Mouse (Mus musculus) limb, embryonic 12.5 days (tissue): ENCODE results near the gene Maneal. TPM values are rescaled to one million over a fixed set of nuclear protein-coding genes. Genes with fewer than 3 reads are reported as not detected.

Experiments used
- ATAC-seq: fragments of 200-750 bp; cut with Nextera tagmentation; 2 replicates; pipeline ENCODE4 v1.8.0; 2017; ENCODE audit warnings: low read depth, moderate TSS enrichment; ENCODE audit not compliant: insufficient number of reproducible peaks, insufficient read depth, low FRiP score, low TSS enrichment
- H3K27ac ChIP-seq: fragments of 300-500 bp; sonication (generic); 2 replicates; pipeline ENCODE4 v1.5.1; 2016; ENCODE audit warnings: mild to moderate bottlenecking, moderate library complexity
- H3K27me3 ChIP-seq: fragments of 300-500 bp; sonication (generic); 2 replicates; pipeline ENCODE4 v1.6.1; 2016; ENCODE audit warnings: mild to moderate bottlenecking, moderate library complexity
- H3K36me3 ChIP-seq: fragments of 300-500 bp; sonication (generic); 2 replicates; pipeline ENCODE4 v1.6.1; 2016; ENCODE audit warnings: mild to moderate bottlenecking, moderate library complexity
- H3K4me1 ChIP-seq: fragments of 300-500 bp; sonication (generic); replicated peaks from 2 replicates; pipeline ENCODE4 v1.6.1; 2016
- H3K4me2 ChIP-seq: fragments of 300-500 bp; sonication (generic); 2 replicates; pipeline ENCODE4 v1.6.1; 2016; ENCODE audit warnings: mild to moderate bottlenecking, moderate library complexity
- H3K4me3 ChIP-seq: fragments of 300-500 bp; sonication (generic); replicated peaks from 2 replicates; pipeline ENCODE4 v1.5.1; 2016; ENCODE audit warnings: mild to moderate bottlenecking
- H3K9ac ChIP-seq: fragments of 300-500 bp; sonication (generic); replicated peaks from 2 replicates; pipeline ENCODE4 v1.6.1; 2016; ENCODE audit warnings: mild to moderate bottlenecking, moderate library complexity
- H3K9me3 ChIP-seq: fragments of 300-500 bp; sonication (generic); 2 replicates; pipeline ENCODE4 v1.6.1; 2016; ENCODE audit warnings: mild to moderate bottlenecking, moderate library complexity
- WGBS: fragments of 180-500 bp; shearing (Covaris S2); methylation state at CpG from one replicate; pipeline ENCODE4 v1.1.7; 2016; 5-methylcytosine and 5-hydroxymethylcytosine counted together
- polyA plus RNA-seq: library from polyadenylated mRNA; unstranded; fragments of >200 nt; fragmentation: Nextera tagmentation; extraction: Ambion mirVana; gene quantifications from 2 replicates; pipeline ENCODE4 v1.2.1, GENCODE M21; 2016

Gene Maneal
- polyA plus RNA-seq: 0.71 and 0.77 TPM in 2 replicates

- Histone ChIP-seq H3K36me3 (peaks cover 7% of the 10 kb centered on the region), H3K9ac (peak within 1 kb of the TSS; percentile 40; the same call in 1 of the 2 replicates), H3K4me2 (peak within 1 kb of the TSS; percentile 71), H3K9me3 (no peaks in the 10 kb centered on the region), H3K4me3 (peak within 1 kb of the TSS; percentile 51), H3K27me3 (peaks cover 54% of the 10 kb centered on the region), H3K4me1 (0 out of 2 replicates have a peak, but pooled peaks cover 8% of the 10 kb centered on the region), H3K27ac (no peak within 1 kb of the TSS)
- 3% methylated on average over 68 of the region's 77 CpGs for WGBS
- ATAC-seq: peak; percentile 58
These were observed at the start of gene Maneal for GRCm38 (mm10) chr4:124861283-124862188. Maneal (minus strand) TSS chr4:124862171.

GRCm38 (mm10) chr4:124905971-124906822 lies 44.2 kb upstream of the Maneal start:
- peak; percentile 72 for ATAC-seq
- Histone ChIP-seq H3K27me3 (peaks cover 41% of the 10 kb centered on the region), H3K27ac (no peak overlapping the region; the same call in 1 of the 2 replicates), H3K36me3 (no peaks in the 10 kb centered on the region), H3K4me3 (peak overlapping the region; percentile 25), H3K4me1 (peaks cover 12% of the 10 kb centered on the region), H3K9me3 (peaks cover 7% of the 10 kb centered on the region; the same call in 1 of the 2 replicates), H3K4me2 (peak overlapping the region; percentile 60), H3K9ac (peak overlapping the region; percentile 51)
- 8% methylated on average over 21 of the region's 21 CpGs for WGBS

- Histone ChIP-seq H3K4me3 (no peak overlapping the region), H3K36me3 (no peaks in the 10 kb centered on the region), H3K27me3 (peaks cover 43% of the 10 kb centered on the region), H3K4me1 (peaks cover 12% of the 10 kb centered on the region), H3K27ac (no peak overlapping the region), H3K9me3 (0 out of 2 replicates have a peak, but pooled peaks cover 4% of the 10 kb centered on the region), H3K4me2 (no peak overlapping the region), H3K9ac (no peak overlapping the region)
- WGBS: 77% methylated on average over 4 of the region's 4 CpGs
- no peak for ATAC-seq
These were observed 43.4 kb upstream of the Maneal start for GRCm38 (mm10) chr4:124905417-124905816.

GRCm38 (mm10) chr4:124899906-124900305 lies 37.9 kb upstream of the Maneal start:
- WGBS: 63% methylated on average over 5 of the region's 5 CpGs
- Histone ChIP-seq H3K27ac (no peak overlapping the region), H3K36me3 (no peaks in the 10 kb centered on the region), H3K4me3 (no peak overlapping the region), H3K9me3 (no peaks in the 10 kb centered on the region), H3K4me1 (peaks cover 2% of the 10 kb centered on the region; the same call in 1 of the 2 replicates), H3K27me3 (peaks cover 85% of the 10 kb centered on the region), H3K9ac (no peak overlapping the region), H3K4me2 (no peak overlapping the region)
- ATAC-seq: no peak

GRCm38 (mm10) chr4:124898428-124898827 lies 36.5 kb upstream of the Maneal start:
- WGBS: 71% methylated on average over 10 of the region's 10 CpGs
- no peak overlapping the region for H3K9ac ChIP-seq
- H3K4me2 ChIP-seq: no peak overlapping the region
- no peaks in the 10 kb centered on the region for H3K9me3 ChIP-seq
- peaks cover 88% of the 10 kb centered on the region for H3K27me3 ChIP-seq
- no peak overlapping the region for H3K27ac ChIP-seq
- ATAC-seq: no peak
- no peak overlapping the region for H3K4me3 ChIP-seq
- no peaks in the 10 kb centered on the region for H3K36me3 ChIP-seq
- peaks cover 11% of the 10 kb centered on the region for H3K4me1 ChIP-seq

- peaks cover 11% of the 10 kb centered on the region for H3K4me1 ChIP-seq
- 2% methylated on average over 83 of the region's 83 CpGs for WGBS
- H3K4me2 ChIP-seq: peak overlapping the region; percentile 72
- ATAC-seq: no peak
- peak overlapping the region; percentile 46 for H3K4me3 ChIP-seq
- H3K27ac ChIP-seq: no peak overlapping the region
- no peaks in the 10 kb centered on the region for H3K36me3 ChIP-seq
- no peaks in the 10 kb centered on the region for H3K9me3 ChIP-seq
- H3K9ac ChIP-seq: peak overlapping the region; percentile 47
- H3K27me3 ChIP-seq: peaks cover 97% of the 10 kb centered on the region
These were observed 32.8 kb upstream of the Maneal start for GRCm38 (mm10) chr4:124894508-124895428.

GRCm38 (mm10) chr4:124893769-124894168 lies 31.8 kb upstream of the Maneal start:
- 30% methylated on average over 6 of the region's 6 CpGs for WGBS
- no peaks in the 10 kb centered on the region for H3K36me3 ChIP-seq
- H3K9ac ChIP-seq: no peak overlapping the region
- H3K4me2 ChIP-seq: no peak overlapping the region
- no peak overlapping the region for H3K4me3 ChIP-seq
- ATAC-seq: no peak
- no peak overlapping the region for H3K27ac ChIP-seq
- peaks cover 11% of the 10 kb centered on the region for H3K4me1 ChIP-seq
- H3K27me3 ChIP-seq: peaks cover 97% of the 10 kb centered on the region
- H3K9me3 ChIP-seq: no peaks in the 10 kb centered on the region

GRCm38 (mm10) chr4:124890831-124891230 lies 28.9 kb upstream of the Maneal start:
- H3K27me3 ChIP-seq: peaks cover 96% of the 10 kb centered on the region
- H3K4me1 ChIP-seq: peaks cover 11% of the 10 kb centered on the region
- H3K4me3 ChIP-seq: no peak overlapping the region
- H3K27ac ChIP-seq: no peak overlapping the region
- no peak overlapping the region for H3K9ac ChIP-seq
- no peaks in the 10 kb centered on the region for H3K36me3 ChIP-seq
- no peak for ATAC-seq
- no peak overlapping the region for H3K4me2 ChIP-seq
- no peaks in the 10 kb centered on the region for H3K9me3 ChIP-seq
- 53% methylated on average over 5 of the region's 5 CpGs for WGBS

- Histone ChIP-seq H3K9me3 (no peaks in the 10 kb centered on the region), H3K27me3 (peaks cover 96% of the 10 kb centered on the region), H3K9ac (no peak overlapping the region), H3K27ac (no peak overlapping the region), H3K4me2 (no peak overlapping the region), H3K36me3 (no peaks in the 10 kb centered on the region), H3K4me1 (peaks cover 9% of the 10 kb centered on the region), H3K4me3 (no peak overlapping the region)
- no peak for ATAC-seq
- 87% methylated on average over 2 of the region's 2 CpGs for WGBS
These were observed 28.0 kb upstream of the Maneal start for GRCm38 (mm10) chr4:124889935-124890334.

GRCm38 (mm10) chr4:124888702-124889101 lies 26.7 kb upstream of the Maneal start:
- Histone ChIP-seq H3K27me3 (peaks cover 96% of the 10 kb centered on the region), H3K4me3 (no peak overlapping the region), H3K9me3 (no peaks in the 10 kb centered on the region), H3K36me3 (no peaks in the 10 kb centered on the region), H3K9ac (no peak overlapping the region), H3K27ac (no peak overlapping the region), H3K4me1 (no peaks in the 10 kb centered on the region), H3K4me2 (no peak overlapping the region)
- WGBS: 70% methylated on average over 7 of the region's 7 CpGs
- no peak for ATAC-seq
